Comparison of ENCODE assay signal across 9 mouse cellular contexts in the genomic region with DNA sequence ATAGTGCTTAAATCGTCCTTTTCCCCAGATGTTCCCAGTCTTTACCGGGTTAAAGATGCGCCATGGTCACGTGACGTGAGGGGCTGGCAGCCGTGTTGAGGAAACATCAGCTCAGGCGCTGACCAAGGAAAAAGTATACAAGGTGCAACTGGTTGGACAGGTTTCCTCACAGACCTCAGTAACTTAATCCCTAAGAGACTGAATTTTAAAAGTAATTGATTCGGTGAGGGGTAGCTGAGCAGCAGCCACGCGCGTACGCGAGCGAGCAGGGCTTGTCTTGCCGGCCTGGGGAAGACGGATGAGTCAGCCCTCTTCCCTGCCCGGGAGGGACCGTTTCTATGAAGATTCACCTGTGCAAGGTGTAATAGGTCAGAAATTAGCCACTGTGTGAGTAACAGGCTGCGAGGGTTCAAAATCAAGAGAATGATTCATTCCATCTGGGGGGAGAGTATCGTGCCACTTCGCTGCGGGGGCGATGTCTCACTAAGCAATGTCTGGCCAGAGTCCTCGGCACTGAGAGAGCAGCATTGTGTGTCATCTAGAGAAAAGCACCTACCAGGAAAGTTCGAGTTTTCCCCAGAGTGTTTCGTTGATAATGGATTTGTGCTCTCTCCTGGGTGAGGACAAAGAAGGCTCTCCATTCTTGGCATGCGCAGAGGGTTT. TPM values are rescaled to one million over a fixed set of nuclear protein-coding genes. Genes with fewer than 3 reads are reported as not detected.
DNase-seq lines count a peak whose midpoint lies in the region; ATAC-seq lines count a peak whose summit lies in the region.
"Had no signal": no experiment of that assay in that cellular context is flagged by ENCODE, and none has a peak within 500 bp of the region (broad histone marks: within the 10 kb centered on the region; RNA-seq: fewer than 3 reads in every experiment).

No protein-coding gene starts in this region.

- peak overlapping the region; percentile 35; the same call in 1 of the 2 replicates for H3K9ac ChIP-seq in heart, embryonic 14.5 days (ENCODE audit: low read length)
- H3K9ac ChIP-seq in hindbrain, embryonic 16.5 days (ENCODE audit: low read depth, low read length): peak overlapping the region; percentile 47
- no peak overlapping the region for H3K9ac ChIP-seq in liver, embryonic 15.5 days
- H3K9ac ChIP-seq in stomach, embryonic 16.5 days (ENCODE audit: low read length): peak overlapping the region; percentile 66

- WGBS in heart, embryonic 14.5 days: 20% methylated on average over 27 of the region's 27 CpGs
- WGBS in hindbrain, embryonic 16.5 days: 34% methylated on average over 27 of the region's 27 CpGs
- WGBS in liver, embryonic 15.5 days (ENCODE audit: insufficient replicate concordance): 43% methylated on average over 27 of the region's 27 CpGs
- WGBS in stomach, embryonic 16.5 days: 22% methylated on average over 27 of the region's 27 CpGs

- intact Hi-C loops in heart, postnatal 36 days (cut with DNase I): no loop called here

- ATAC-seq in heart, embryonic 14.5 days (ENCODE audit: insufficient number of reproducible peaks, insufficient read depth, low FRiP score, low read depth): no peak
- ATAC-seq in hindbrain, embryonic 16.5 days: no peak
- no peak for ATAC-seq in liver, embryonic 15.5 days (ENCODE audit: insufficient read depth)
- peak; percentile 42; the same call in 1 of the 2 replicates for ATAC-seq in stomach, embryonic 16.5 days (ENCODE audit: insufficient read depth, low FRiP score)
- no peak for ATAC-seq in megakaryocyte-erythroid progenitor cell, adult 5-6 weeks (replicated peaks; ENCODE audit: low FRiP score, low TSS enrichment, poor library complexity, severe bottlenecking)
- ATAC-seq: Patski had no signal

- H3K27ac ChIP-seq in heart, embryonic 14.5 days (replicated peaks in 1 of 2; ENCODE audit: control insufficient read depth in 1 of 2, insufficient read depth in 1 of 2, low read depth in 2 of 2, low read length in 2 of 2): no peak overlapping the region
- no peak overlapping the region for H3K27ac ChIP-seq in hindbrain, embryonic 16.5 days (ENCODE audit: low read depth, low read length)
- H3K27ac ChIP-seq in liver, embryonic 15.5 days (replicated peaks): no peak overlapping the region
- peak overlapping the region; percentile 88 for H3K27ac ChIP-seq in stomach, embryonic 16.5 days (ENCODE audit: low read length)

- peak overlapping the region; percentile 24 to 46 for H3K4me3 ChIP-seq in heart, embryonic 14.5 days (ENCODE audit: control insufficient read depth in 1 of 2, insufficient read depth in 1 of 2, low read depth in 1 of 2, low read length in 2 of 2)
- peak overlapping the region; percentile 36 for H3K4me3 ChIP-seq in hindbrain, embryonic 16.5 days (ENCODE audit: low read length)
- no peak overlapping the region for H3K4me3 ChIP-seq in liver, embryonic 15.5 days (replicated peaks)
- H3K4me3 ChIP-seq in stomach, embryonic 16.5 days (replicated peaks; ENCODE audit: low read length): peak overlapping the region; percentile 40

- H3K4me1 ChIP-seq in heart, embryonic 14.5 days (ENCODE audit: control insufficient read depth in 2 of 2, insufficient read depth in 2 of 2, low read length in 2 of 2): peaks cover 5 to 6% of the 10 kb centered on the region in 2 experiments; a peak in 3 of 4 replicates
- peaks cover 15% of the 10 kb centered on the region for H3K4me1 ChIP-seq in hindbrain, embryonic 16.5 days (ENCODE audit: control insufficient read depth, insufficient read depth, low read depth, low read length)
- H3K4me1 ChIP-seq in liver, embryonic 15.5 days (replicated peaks): peaks cover 7% of the 10 kb centered on the region
- H3K4me1 ChIP-seq in stomach, embryonic 16.5 days (ENCODE audit: control insufficient read depth, insufficient read depth, low read length): peaks cover 18% of the 10 kb centered on the region

- H3K9me3 ChIP-seq in heart, embryonic 14.5 days (ENCODE audit: control insufficient read depth, low read length): no peaks in the 10 kb centered on the region
- H3K9me3 ChIP-seq in hindbrain, embryonic 16.5 days (ENCODE audit: control insufficient read depth, low read length): no peaks in the 10 kb centered on the region
- H3K9me3 ChIP-seq in liver, embryonic 15.5 days (replicated peaks): no peaks in the 10 kb centered on the region
- no peaks in the 10 kb centered on the region for H3K9me3 ChIP-seq in stomach, embryonic 16.5 days (replicated peaks; ENCODE audit: control insufficient read depth, low read length)

- DNase-seq in heart, postnatal 36 days: no peak
- peak; percentile 33 for DNase-seq in embryo, embryonic 9.5 days (ENCODE audit: extremely low spot score)
- DNase-seq in left cerebral cortex, adult 11 months (ENCODE audit: low spot score): no peak

- H3K36me3 ChIP-seq in heart, embryonic 14.5 days (ENCODE audit: control insufficient read depth, insufficient read depth, low read length): no peaks in the 10 kb centered on the region
- no peaks in the 10 kb centered on the region for H3K36me3 ChIP-seq in hindbrain, embryonic 16.5 days (ENCODE audit: control insufficient read depth, insufficient read depth, low read length)
- no peaks in the 10 kb centered on the region for H3K36me3 ChIP-seq in liver, embryonic 15.5 days (replicated peaks)
- no peaks in the 10 kb centered on the region for H3K36me3 ChIP-seq in stomach, embryonic 16.5 days (ENCODE audit: control insufficient read depth, insufficient read depth, low read length)

- no peaks in the 10 kb centered on the region for H3K27me3 ChIP-seq in heart, embryonic 14.5 days (ENCODE audit: control insufficient read depth, insufficient read depth, low read length)
- H3K27me3 ChIP-seq in hindbrain, embryonic 16.5 days (replicated peaks; ENCODE audit: control insufficient read depth, insufficient read depth, low read length): no peaks in the 10 kb centered on the region
- H3K27me3 ChIP-seq in liver, embryonic 15.5 days: peaks cover 4% of the 10 kb centered on the region
- no peaks in the 10 kb centered on the region for H3K27me3 ChIP-seq in stomach, embryonic 16.5 days (ENCODE audit: control insufficient read depth, insufficient read depth, low read length)
- H3K27me3 ChIP-seq: Patski had no signal

- H3K4me2 ChIP-seq in heart, embryonic 14.5 days (ENCODE audit: low read length): peak overlapping the region; percentile 61
- H3K4me2 ChIP-seq in hindbrain, embryonic 16.5 days (ENCODE audit: low read length): peak overlapping the region; percentile 54
- peak overlapping the region; percentile 25; the same call in 1 of the 2 replicates for H3K4me2 ChIP-seq in liver, embryonic 15.5 days
- H3K4me2 ChIP-seq in stomach, embryonic 16.5 days (ENCODE audit: low read depth, low read length): peak overlapping the region; percentile 60

RNA-seq across cellular contexts. Expression of a gene that starts 26.1 kb away (rescaled TPM):
- 0.11 and 2.0 TPM in 2 replicates for polyA plus RNA-seq in heart, embryonic 14.5 days (2014; fragmentation: Nextera tagmentation; extraction: Ambion mirVana)
- total RNA-seq in heart, postnatal 36 days (2021): not detected
- polyA plus RNA-seq in hindbrain, embryonic 16.5 days (2015; fragmentation: Nextera tagmentation; extraction: Ambion mirVana): 4.4 and 4.7 TPM in 2 replicates
- 1.3 and 3.6 TPM in 2 replicates for polyA plus RNA-seq in liver, embryonic 15.5 days (2015; fragmentation: Nextera tagmentation; extraction: Ambion mirVana)
- 402 and 444 TPM in 2 replicates for polyA plus RNA-seq in stomach, embryonic 16.5 days (2015; fragmentation: Nextera tagmentation; extraction: Ambion mirVana)
- 0.35 TPM in 1 of 2 replicates, not detected in the other for total RNA-seq in megakaryocyte-erythroid progenitor cell, adult 5-6 weeks (2014; fragmentation: Nextera tagmentation)
- not detected in 2 replicates for total RNA-seq in megakaryocyte-erythroid progenitor cell, adult 5-6 weeks (2017)

Comparison
In these comparisons a context has a peak if more than half of its experiments do, and no peak if none do; other contexts are left out.
1. RNA of a gene that starts 26.1 kb away (polyA plus RNA-seq): 402 to 444 TPM in stomach, embryonic 16.5 days; 4.4 to 4.7 TPM in hindbrain, embryonic 16.5 days, 0.11 to 2.0 TPM in heart, embryonic 14.5 days and 1.3 to 3.6 TPM in liver, embryonic 15.5 days; every median in the first group is over 10 times any median in the second.
2. Peak in every context shown above with its lines, with median percentiles within 50 percentile points of each other: H3K4me2 ChIP-seq.